Mouse (Mus musculus) liver, embryonic 14.5 days (tissue): ENCODE data around the gene Tns4.

ENCODE experiments used
- CTCF ChIP-seq: IDR thresholded peaks from 2 replicates; pipeline ENCODE4 v1.5.1; 2016; ENCODE audit warnings: antibody characterized with exemption, low read depth, control low read depth
- EP300 ChIP-seq: IDR thresholded peaks from 2 replicates; pipeline ENCODE4 v1.6.1; 2016; ENCODE audit warnings: antibody characterized with exemption, low read depth

- TF ChIP-seq EP300 (no peak), CTCF (no peak)
Measured at GRCm38 (mm10) chr11:99102575-99103270, 13.6 kb upstream of the Tns4 start.
